Mouse (Mus musculus) lung, adult 18-20 months (tissue): ENCODE results near the gene Tc2n.
A peak's percentile ranks its signal among the peaks of the same experiment; 100 is the strongest.
"Not testable (repeated sequence)": the region's sequence is repeated elsewhere in the genome, so short reads cannot be mapped to it uniquely, and the experiment has no call there.

ENCODE experiments used
- DNase-seq, 2 experiments: peaks; one replicate each; pipeline ENCODE4 v3.0.0; 2022; ENCODE audit warnings: mixed read lengths in 2 of 2

The Tc2n gene

GRCm38 (mm10) chr12:101718054-101718754 lies at the start of gene Tc2n:
Tc2n (minus strand) TSS chr12:101718523.
- peak; percentile 96 to 97 for DNase-seq

- DNase-seq, result peak; percentile 90 to 93
Measured at GRCm38 (mm10) chr12:101767306-101768053, 49.2 kb upstream of the Tc2n start.

- DNase-seq, result peak; percentile 91 to 94
Measured at GRCm38 (mm10) chr12:101766228-101766852, 48.0 kb upstream of the Tc2n start.

GRCm38 (mm10) chr12:101764870-101765269 lies 46.5 kb upstream of the Tc2n start:
- no peak for DNase-seq

- DNase-seq, result no peak
Measured at GRCm38 (mm10) chr12:101763065-101763464, 44.7 kb upstream of the Tc2n start.

GRCm38 (mm10) chr12:101762054-101762453 lies 43.7 kb upstream of the Tc2n start:
- peak; percentile 37 to 43 for DNase-seq

- DNase-seq, result peak; percentile 72 to 78
Measured at GRCm38 (mm10) chr12:101759440-101760045, 41.2 kb upstream of the Tc2n start.

GRCm38 (mm10) chr12:101758698-101759097 lies 40.4 kb upstream of the Tc2n start:
- no peak for DNase-seq

- no peak for DNase-seq
Measured at GRCm38 (mm10) chr12:101742375-101742774, 24.1 kb upstream of the Tc2n start.

- no peak for DNase-seq
Measured at GRCm38 (mm10) chr12:101740486-101740885, 22.2 kb upstream of the Tc2n start.

- DNase-seq, result no peak
Measured at GRCm38 (mm10) chr12:101740045-101740444, 21.7 kb upstream of the Tc2n start.

GRCm38 (mm10) chr12:101718755-101719150 lies 430 bp upstream of the Tc2n start:
- DNase-seq, result peak; percentile 54 to 58

- no peak for DNase-seq
Measured at GRCm38 (mm10) chr12:101699176-101699575, 19.1 kb downstream of the Tc2n start.

- no peak for DNase-seq
Measured at GRCm38 (mm10) chr12:101696521-101696920, 21.8 kb downstream of the Tc2n start.

- no peak for DNase-seq
Measured at GRCm38 (mm10) chr12:101680538-101680937, 37.8 kb downstream of the Tc2n start.

GRCm38 (mm10) chr12:101667502-101667901 lies 50.8 kb downstream of the Tc2n start:
- DNase-seq, result no peak

GRCm38 (mm10) chr12:101633137-101633536 lies 85.2 kb downstream of the Tc2n start:
- DNase-seq, result no peak

GRCm38 (mm10) chr12:101606622-101607021 lies 111.7 kb downstream of the Tc2n start:
- DNase-seq, result not testable (repeated sequence)
